Comparison of ENCODE assay signal across 13 mouse cellular contexts in the genomic region with DNA sequence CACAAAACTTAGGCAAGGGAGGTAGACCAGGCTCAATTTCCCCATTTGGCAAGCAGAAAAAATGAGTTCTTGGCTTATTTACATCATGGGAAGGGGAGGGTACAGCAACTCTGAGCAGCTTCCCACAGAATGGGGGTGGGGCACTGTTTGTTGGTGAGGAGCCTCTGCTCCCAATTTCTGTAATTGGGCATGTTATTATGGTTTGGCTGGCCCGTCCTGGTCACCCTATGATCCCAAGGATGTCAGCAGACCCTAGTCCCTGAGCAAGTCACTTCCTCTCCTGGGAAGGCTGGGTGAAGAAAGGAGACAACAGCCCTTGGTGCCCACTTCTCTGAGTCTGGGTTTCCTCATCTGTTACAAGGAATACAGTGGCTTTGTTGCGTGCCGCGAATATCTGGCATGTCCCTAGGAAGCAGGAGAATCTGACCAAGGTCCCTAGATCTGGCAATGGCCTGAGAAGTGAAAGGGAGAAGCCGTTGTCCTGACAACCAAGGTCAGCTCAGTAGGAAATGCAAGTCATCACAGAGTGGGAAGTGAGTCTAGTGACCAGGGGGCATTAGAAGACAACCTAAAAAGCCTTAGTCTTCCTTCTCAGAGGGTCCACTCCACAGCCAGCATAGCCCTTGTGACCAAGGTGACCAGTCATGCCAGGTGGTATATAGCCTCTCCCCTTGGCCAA. TPM values are rescaled to one million over a fixed set of nuclear protein-coding genes. Genes with fewer than 3 reads are reported as not detected.
A peak's percentile ranks its signal among the peaks of the same experiment; 100 is the strongest.
DNase-seq lines count a peak whose midpoint lies in the region; ATAC-seq and TF ChIP-seq lines count a peak whose summit lies in the region.
"Had no signal": no experiment of that assay in that cellular context is flagged by ENCODE, and none has a peak within 500 bp of the region (broad histone marks: within the 10 kb centered on the region; RNA-seq: fewer than 3 reads in every experiment).

No protein-coding gene starts in this region.

- peak; percentile 69 for DNase-seq in kidney, adult 2 months
- no peak for DNase-seq in kidney, adult 18-20 months
- peak; percentile 58 for DNase-seq in MEL (ENCODE audit: low read depth, low spot score)
- no peak for DNase-seq in left cerebral cortex, postnatal 25 days (ENCODE audit: low spot score in 2 of 2)
- DNase-seq in testis, postnatal 10 days (ENCODE audit: low spot score), result no peak
- no peak for DNase-seq in MN1 (ENCODE audit: low spot score)
- DNase-seq: embryo, embryonic 11 days had no signal

- no peaks in the 10 kb centered on the region for H3K9me3 ChIP-seq in MEL (replicated peaks; ENCODE audit: insufficient read depth, low read length)
- no peaks in the 10 kb centered on the region for H3K9me3 ChIP-seq in liver, embryonic 15.5 days (replicated peaks)
- H3K9me3 ChIP-seq: forebrain, embryonic 12.5 days; hindbrain, embryonic 15.5 days; neural tube, embryonic 12.5 days had no signal

- no peaks in the 10 kb centered on the region for H3K27me3 ChIP-seq in kidney, adult 2 months (replicated peaks; ENCODE audit: control insufficient read depth, insufficient read depth, low read length)
- H3K27me3 ChIP-seq in MEL (ENCODE audit: control insufficient read depth in 1 of 2, insufficient read depth in 2 of 2, low read length in 2 of 2), result no peaks in the 10 kb centered on the region
- H3K27me3 ChIP-seq in liver, embryonic 15.5 days, result no peaks in the 10 kb centered on the region

- intact Hi-C loops in left cerebral cortex, postnatal 25 days (cut with DNase I), result no loop called here

- 43% methylated on average over 5 of the region's 5 CpGs for WGBS in kidney, adult 2 months
- WGBS in liver, embryonic 15.5 days (ENCODE audit: insufficient replicate concordance), result 30% methylated on average over 5 of the region's 5 CpGs

- peak overlapping the region; percentile 47 for H3K27ac ChIP-seq in kidney, adult 2 months (ENCODE audit: insufficient read depth, low read depth, low read length)
- peak overlapping the region; percentile 42 for H3K27ac ChIP-seq in MEL (ENCODE audit: control insufficient read depth, low read depth, low read length)
- H3K27ac ChIP-seq in bone marrow macrophage, adult 2 months (ENCODE audit: insufficient read depth, low read depth, low read length), result peak overlapping the region; percentile 85
- H3K27ac ChIP-seq in liver, embryonic 15.5 days (replicated peaks), result peak overlapping the region; percentile 80
- H3K27ac ChIP-seq: forebrain, embryonic 12.5 days; hindbrain, embryonic 15.5 days; neural tube, embryonic 12.5 days had no signal

- no peak for TF ChIP-seq CTCF in kidney, adult 2 months (conservative IDR thresholded peaks at IDR 0.05; ENCODE audit: insufficient read depth, insufficient read length, low read depth, low read length)
- TF ChIP-seq CTCF in MEL (IDR thresholded peaks at IDR 0.05 in 2 of 3, conservative IDR thresholded peaks at IDR 0.05 in 1 of 3; ENCODE audit: control insufficient read depth in 1 of 3, insufficient read depth in 1 of 3, low read depth in 2 of 3, low read length in 3 of 3, poor library complexity in 1 of 3, severe bottlenecking in 1 of 3), result no peak
- no peak for TF ChIP-seq CTCF in bone marrow macrophage, adult 2 months (IDR thresholded peaks at IDR 0.05; ENCODE audit: low read depth, low read length)

- no peak for TF ChIP-seq POLR2A in kidney, adult 2 months (IDR thresholded peaks at IDR 0.05; ENCODE audit: low read depth, low read length)
- no peak for TF ChIP-seq POLR2A in MEL (IDR thresholded peaks at IDR 0.05; ENCODE audit: control insufficient read depth in 1 of 2, insufficient read depth in 1 of 2, low read depth in 1 of 2, low read length in 2 of 2, poor library complexity in 1 of 2)
- TF ChIP-seq POLR2A in bone marrow macrophage, adult 2 months (IDR thresholded peaks at IDR 0.05; ENCODE audit: borderline replicate concordance, low read depth, low read length), result no peak

- H3K4me1 ChIP-seq in kidney, adult 2 months (ENCODE audit: control insufficient read depth, insufficient read depth, low read length), result peaks cover 17% of the 10 kb centered on the region
- peaks cover 33 to 73% of the 10 kb centered on the region in 2 experiments for H3K4me1 ChIP-seq in MEL (ENCODE audit: control insufficient read depth in 1 of 2, insufficient read depth in 2 of 2, low read length in 2 of 2)
- peaks cover 79% of the 10 kb centered on the region for H3K4me1 ChIP-seq in bone marrow macrophage, adult 2 months (ENCODE audit: control insufficient read depth, insufficient read depth, low read length)
- H3K4me1 ChIP-seq in liver, embryonic 15.5 days (replicated peaks), result peaks cover 97% of the 10 kb centered on the region

- no peak for ATAC-seq in liver, embryonic 15.5 days (ENCODE audit: insufficient read depth)

- H3K36me3 ChIP-seq in kidney, adult 2 months (ENCODE audit: control insufficient read depth, insufficient read depth, low read length), result no peaks in the 10 kb centered on the region
- peaks cover 0 to 49% of the 10 kb centered on the region in 2 experiments; a peak in 2 of 4 replicates for H3K36me3 ChIP-seq in MEL (ENCODE audit: control insufficient read depth in 1 of 2, insufficient read depth in 2 of 2, low read length in 2 of 2)
- H3K36me3 ChIP-seq in liver, embryonic 15.5 days (replicated peaks), result no peaks in the 10 kb centered on the region
- H3K36me3 ChIP-seq: forebrain, embryonic 12.5 days; hindbrain, embryonic 15.5 days; neural tube, embryonic 12.5 days had no signal

- TF ChIP-seq RAD21 in MEL (IDR thresholded peaks at IDR 0.05; ENCODE audit: low read depth, low read length), result no peak

- TF ChIP-seq EP300 in MEL (IDR thresholded peaks at IDR 0.05; ENCODE audit: low read depth in 1 of 2, low read length in 2 of 2), result peak in 1 of 2 experiments; percentile 47; a peak in 1 of 4 replicates

- peak overlapping the region; percentile 14 for H3K4me2 ChIP-seq in liver, embryonic 15.5 days
- H3K4me2 ChIP-seq: forebrain, embryonic 12.5 days; hindbrain, embryonic 15.5 days; neural tube, embryonic 12.5 days had no signal

- no peaks in the 10 kb centered on the region; the same call in 1 of the 2 replicates for H3K79me2 ChIP-seq in MEL (ENCODE audit: control insufficient read depth, insufficient read depth, low read length, poor library complexity)

- no peak overlapping the region for H3K4me3 ChIP-seq in kidney, adult 2 months (ENCODE audit: insufficient read depth, low read depth, low read length)
- peak overlapping the region in 1 of 2 experiments; percentile 30; a peak in 1 of 4 replicates for H3K4me3 ChIP-seq in MEL (ENCODE audit: control insufficient read depth in 1 of 2, insufficient read depth in 1 of 2, low read depth in 2 of 2, low read length in 2 of 2)
- peak overlapping the region; percentile 16 for H3K4me3 ChIP-seq in bone marrow macrophage, adult 2 months (ENCODE audit: insufficient read depth, low read length)
- H3K4me3 ChIP-seq in liver, embryonic 15.5 days (replicated peaks), result no peak overlapping the region
- H3K4me3 ChIP-seq: forebrain, embryonic 12.5 days; hindbrain, embryonic 15.5 days; neural tube, embryonic 12.5 days had no signal

- H3K9ac ChIP-seq in MEL (ENCODE audit: control insufficient read depth, low read depth, low read length, poor library complexity, severe bottlenecking), result no peak overlapping the region
- no peak overlapping the region for H3K9ac ChIP-seq in liver, embryonic 15.5 days
- H3K9ac ChIP-seq: forebrain, embryonic 12.5 days; hindbrain, embryonic 15.5 days; neural tube, embryonic 12.5 days had no signal

RNA-seq across cellular contexts. Expression of gene Tnfaip2, which starts 4.9 kb away (rescaled TPM):
- polyA plus RNA-seq in kidney, adult 2 months (2012; rRNA removed), result 48.5 and 56.2 TPM in 2 replicates
- 62.5 and 77.2 TPM in 2 replicates for total RNA-seq in MEL (2012; rRNA removed)
- polyA plus RNA-seq in MEL (2012; ENCODE audit: insufficient read depth in 1 of 2, insufficient read length in 2 of 2, low read depth in 1 of 2, low replicate concordance in 2 of 2, missing spikeins in 1 of 2), result 10 to 100 TPM; 51.4 to 66.8 TPM
- polyA plus RNA-seq in bone marrow macrophage, adult 2 months (2012; ENCODE audit: insufficient read depth, insufficient read length, missing spikeins), result 300 and 304 TPM in 2 replicates
- 70.3 and 79.5 TPM in 2 replicates for polyA plus RNA-seq in liver, embryonic 15.5 days (2015; fragmentation: Nextera tagmentation; extraction: Ambion mirVana)
- total RNA-seq in left cerebral cortex, postnatal 25 days (2021), result under 1 TPM; 0.53 to 0.66 TPM

RNA-seq across cellular contexts. Expression of gene Exoc3l4, which starts 20.5 kb away (rescaled TPM):
- polyA plus RNA-seq in kidney, adult 2 months (2012; rRNA removed), result 42.9 and 50.5 TPM in 2 replicates
- 0.04 TPM in 1 of 2 replicates, not detected in the other for total RNA-seq in MEL (2012; rRNA removed)
- under 1 TPM in 1 of 2 experiments, not detected in 1; 0.17 TPM for polyA plus RNA-seq in MEL (2012; ENCODE audit: insufficient read depth in 1 of 2, insufficient read length in 2 of 2, low read depth in 1 of 2, low replicate concordance in 2 of 2, missing spikeins in 1 of 2)
- 7.8 and 8.0 TPM in 2 replicates for polyA plus RNA-seq in bone marrow macrophage, adult 2 months (2012; ENCODE audit: insufficient read depth, insufficient read length, missing spikeins)
- 22.5 and 23.5 TPM in 2 replicates for polyA plus RNA-seq in liver, embryonic 15.5 days (2015; fragmentation: Nextera tagmentation; extraction: Ambion mirVana)
- total RNA-seq in left cerebral cortex, postnatal 25 days (2021), result 1 to 10 TPM in 1 of 2 experiments, under 1 TPM in 1; 0.85 to 1.3 TPM

RNA-seq across cellular contexts. Expression of gene Lbhd2, which starts 30.8 kb away (rescaled TPM):
- 0.13 and 0.15 TPM in 2 replicates for polyA plus RNA-seq in kidney, adult 2 months (2012; rRNA removed)
- total RNA-seq in MEL (2012; rRNA removed), result not detected in 2 replicates
- not detected for polyA plus RNA-seq in MEL (2012; ENCODE audit: insufficient read depth in 1 of 2, insufficient read length in 2 of 2, low read depth in 1 of 2, low replicate concordance in 2 of 2, missing spikeins in 1 of 2)
- polyA plus RNA-seq in bone marrow macrophage, adult 2 months (2012; ENCODE audit: insufficient read depth, insufficient read length, missing spikeins), result not detected in 2 replicates
- not detected in 2 replicates for polyA plus RNA-seq in liver, embryonic 15.5 days (2015; fragmentation: Nextera tagmentation; extraction: Ambion mirVana)
- 1 to 10 TPM; 1.5 to 2.5 TPM for total RNA-seq in left cerebral cortex, postnatal 25 days (2021)
- total RNA-seq: heart, adult 8-10 months had no signal

RNA-seq across cellular contexts. Expression of gene Gm266, which starts 48.3 kb away (rescaled TPM):
- polyA plus RNA-seq in kidney, adult 2 months (2012; rRNA removed), result 2.8 and 4.3 TPM in 2 replicates
- total RNA-seq in MEL (2012; rRNA removed), result not detected in 2 replicates
- polyA plus RNA-seq in MEL (2012; ENCODE audit: insufficient read depth in 1 of 2, insufficient read length in 2 of 2, low read depth in 1 of 2, low replicate concordance in 2 of 2, missing spikeins in 1 of 2), result not detected
- not detected in 2 replicates for polyA plus RNA-seq in bone marrow macrophage, adult 2 months (2012; ENCODE audit: insufficient read depth, insufficient read length, missing spikeins)
- polyA plus RNA-seq in liver, embryonic 15.5 days (2015; fragmentation: Nextera tagmentation; extraction: Ambion mirVana), result 0.56 and 0.62 TPM in 2 replicates
- total RNA-seq in left cerebral cortex, postnatal 25 days (2021), result 1 to 10 TPM; 3.2 to 4.5 TPM

RNA-seq across cellular contexts. Expression of gene Cdc42bpb, which starts 59.8 kb away (rescaled TPM):
- polyA plus RNA-seq in kidney, adult 2 months (2012; rRNA removed), result 164 and 208 TPM in 2 replicates
- total RNA-seq in MEL (2012; rRNA removed), result not detected in 2 replicates
- polyA plus RNA-seq in MEL (2012; ENCODE audit: insufficient read depth in 1 of 2, insufficient read length in 2 of 2, low read depth in 1 of 2, low replicate concordance in 2 of 2, missing spikeins in 1 of 2), result not detected
- polyA plus RNA-seq in bone marrow macrophage, adult 2 months (2012; ENCODE audit: insufficient read depth, insufficient read length, missing spikeins), result 32.5 and 41.6 TPM in 2 replicates
- polyA plus RNA-seq in liver, embryonic 15.5 days (2015; fragmentation: Nextera tagmentation; extraction: Ambion mirVana), result 6.6 and 9.4 TPM in 2 replicates
- 100 to 1,000 TPM; 133 TPM for total RNA-seq in left cerebral cortex, postnatal 25 days (2021)

Comparison
In these comparisons a context has a peak if more than half of its experiments do, and no peak if none do; other contexts are left out.
1. DNase-seq: peak in kidney, adult 2 months (single experiment) and MEL (single experiment); none in kidney, adult 18-20 months (single experiment), left cerebral cortex, postnatal 25 days (0 of 2), testis, postnatal 10 days (single experiment) and MN1 (single experiment).
2. Peak in every context shown above with its lines, with median percentiles within 50 percentile points of each other: H3K27ac ChIP-seq.